Mouse (Mus musculus) brain, embryonic 14.5 days (tissue): Measurements from ENCODE around the gene Fam114a1.

Source experiments
- CTCF ChIP-seq: fragments of 200-500 bp; IDR thresholded peaks from 2 replicates; pipeline ENCODE4 v1.5.1; 2012; ENCODE audit warnings: inconsistent platforms, mild to moderate bottlenecking, moderate library complexity, borderline replicate concordance; ENCODE audit not compliant: insufficient read depth, insufficient read length; ENCODE audit errors: extremely low read depth
- POLR2A ChIP-seq: fragments of 200-500 bp; IDR thresholded peaks from 2 replicates; pipeline ENCODE4 v1.6.1; 2012; ENCODE audit warnings: mild to moderate bottlenecking, inconsistent platforms, borderline replicate concordance; ENCODE audit not compliant: poor library complexity, insufficient read depth, insufficient read length, severe bottlenecking; ENCODE audit errors: extremely low read depth

GRCm38 (mm10) chr5:64963735-64964134 is 6.1 kb upstream of the Fam114a1 start:
- TF ChIP-seq POLR2A (no peak), CTCF (no peak)
